Mouse (Mus musculus) cortical plate, adult 2 months (tissue): ENCODE measurements around the gene Mlh1. TPM values are rescaled to one million over a fixed set of nuclear protein-coding genes. Genes with fewer than 3 reads are reported as not detected.
A peak's percentile ranks its signal among the peaks of the same experiment; 100 is the strongest.

Experiments used
- H3K27ac ChIP-seq: fragments of 200-500 bp; 2 replicates; pipeline ENCODE4 v1.5.1; 2012; ENCODE audit warnings: low read length, control low read depth, inconsistent platforms; ENCODE audit not compliant: insufficient read depth
- H3K4me1 ChIP-seq: fragments of 200-500 bp; 2 replicates; pipeline ENCODE4 v1.6.1; 2011; ENCODE audit warnings: low read length; ENCODE audit not compliant: control insufficient read depth, insufficient read depth
- H3K4me3 ChIP-seq: fragments of 200-500 bp; 2 replicates; pipeline ENCODE4 v1.5.1; 2011; ENCODE audit warnings: mild to moderate bottlenecking, low read length, control low read depth; ENCODE audit not compliant: insufficient read depth
- CTCF ChIP-seq: fragments of 200-500 bp; IDR thresholded peaks from 2 replicates; pipeline ENCODE4 v1.5.1; 2011; ENCODE audit warnings: mild to moderate bottlenecking, control low read depth, low read length; ENCODE audit not compliant: insufficient read depth; ENCODE audit errors: extremely low read depth
- POLR2A ChIP-seq: fragments of 200-500 bp; IDR thresholded peaks from 2 replicates; pipeline ENCODE4 v1.6.1; 2011; ENCODE audit warnings: mild to moderate bottlenecking, low read length, control low read depth; ENCODE audit not compliant: insufficient read depth; ENCODE audit errors: extremely low read depth
- polyA plus RNA-seq: library from polyadenylated mRNA; depleted of rRNA; stranded (reverse); fragments of >200 nt; gene quantifications from 2 replicates; pipeline ENCODE4 v1.2.3, GENCODE M21; 2012

Gene Mlh1
- polyA plus RNA-seq, 1 experiment, result 28.4 TPM

GRCm38 (mm10) chr9:111286468-111286867, 14.9 kb upstream of the Mlh1 start:
- Histone ChIP-seq H3K4me1 (no peaks in the 10 kb centered on the region), H3K27ac (no peak overlapping the region), H3K4me3 (no peak overlapping the region)
- TF ChIP-seq POLR2A (no peak), CTCF (no peak)

- no peak overlapping the region for H3K27ac ChIP-seq
- no peaks in the 10 kb centered on the region for H3K4me1 ChIP-seq
- TF ChIP-seq CTCF, result no peak
- no peak for TF ChIP-seq POLR2A
- no peak overlapping the region for H3K4me3 ChIP-seq
These were observed 14.1 kb upstream of the Mlh1 start for GRCm38 (mm10) chr9:111285676-111286075.

GRCm38 (mm10) chr9:111285061-111285460, 13.5 kb upstream of the Mlh1 start:
- no peak overlapping the region for H3K4me3 ChIP-seq
- no peak for TF ChIP-seq CTCF
- TF ChIP-seq POLR2A, result no peak
- H3K4me1 ChIP-seq, result no peaks in the 10 kb centered on the region
- no peak overlapping the region for H3K27ac ChIP-seq

GRCm38 (mm10) chr9:111275156-111275555, 3.6 kb upstream of the Mlh1 start:
- H3K4me1 ChIP-seq, result peaks cover 6% of the 10 kb centered on the region
- no peak overlapping the region for H3K27ac ChIP-seq
- TF ChIP-seq CTCF (no peak), POLR2A (no peak)
- peak overlapping the region; percentile 29 for H3K4me3 ChIP-seq

- TF ChIP-seq POLR2A (no peak), CTCF (no peak)
- H3K27ac ChIP-seq, result no peak overlapping the region
- no peak overlapping the region; the same call in 1 of the 2 replicates for H3K4me3 ChIP-seq
- peaks cover 6% of the 10 kb centered on the region for H3K4me1 ChIP-seq
These were observed 2.4 kb upstream of the Mlh1 start for GRCm38 (mm10) chr9:111273958-111274357.

GRCm38 (mm10) chr9:111272996-111273785, 1.6 kb upstream of the Mlh1 start:
- Histone ChIP-seq H3K27ac (no peak overlapping the region), H3K4me3 (peak overlapping the region; percentile 76), H3K4me1 (peaks cover 6% of the 10 kb centered on the region)
- TF ChIP-seq CTCF, result no peak
- no peak for TF ChIP-seq POLR2A

- Histone ChIP-seq H3K4me1 (peaks cover 6% of the 10 kb centered on the region), H3K27ac (peak overlapping the region; percentile 72), H3K4me3 (peak overlapping the region; percentile 76)
- TF ChIP-seq POLR2A (no peak), CTCF (no peak)
These were observed 765 bp upstream of the Mlh1 start for GRCm38 (mm10) chr9:111272356-111272755.

GRCm38 (mm10) chr9:111271056-111271433, 546 bp downstream of the Mlh1 start:
- peak overlapping the region; percentile 76 for H3K4me3 ChIP-seq
- TF ChIP-seq POLR2A, result no peak
- no peak for TF ChIP-seq CTCF
- H3K27ac ChIP-seq, result peak overlapping the region; percentile 2; the same call in 1 of the 2 replicates

GRCm38 (mm10) chr9:111270606-111271005, 985 bp downstream of the Mlh1 start:
- Histone ChIP-seq H3K27ac (0 out of 2 replicates have a peak overlapping the region, but pooled peaks have one; percentile 2), H3K4me1 (peaks cover 6% of the 10 kb centered on the region), H3K4me3 (peak overlapping the region; percentile 76)
- TF ChIP-seq CTCF (no peak), POLR2A (no peak)

More at GRCm38 (mm10) chr9:111271056-111271433, 546 bp downstream of the Mlh1 start:
- H3K4me1 ChIP-seq, result peaks cover 6% of the 10 kb centered on the region

- no peak overlapping the region for H3K4me3 ChIP-seq
- no peaks in the 10 kb centered on the region; the same call in 1 of the 2 replicates for H3K4me1 ChIP-seq
- H3K27ac ChIP-seq, result no peak overlapping the region
- TF ChIP-seq CTCF (no peak), POLR2A (no peak)
These were observed 3.6 kb downstream of the Mlh1 start for GRCm38 (mm10) chr9:111267998-111268397.
